Comparison of ENCODE assay signal across 11 mouse cellular contexts in genomic region chr2:91077957-91078313, GRCm38 (mm10). TPM values are rescaled to one million over a fixed set of nuclear protein-coding genes. Genes with fewer than 3 reads are reported as not detected.
DNase-seq lines count a peak whose midpoint lies in the region; ATAC-seq and TF ChIP-seq lines count a peak whose summit lies in the region.
"Had no signal": no experiment of that assay in that cellular context is flagged by ENCODE, and none has a peak within 500 bp of the region (broad histone marks: within the 10 kb centered on the region; RNA-seq: fewer than 3 reads in every experiment).

No protein-coding gene starts in this region.

- 16% methylated on average over 12 of the region's 12 CpGs for WGBS in lung, embryonic 15.5 days
- 16% methylated on average over 12 of the region's 12 CpGs for WGBS in forebrain, embryonic 13.5 days
- WGBS in limb, embryonic 13.5 days: 10% methylated on average over 12 of the region's 12 CpGs
- WGBS in small intestine, adult 2 months: 22% methylated on average over 12 of the region's 12 CpGs

- H3K9ac ChIP-seq in lung, embryonic 15.5 days: peak overlapping the region; percentile 57; the same call in 1 of the 2 replicates
- peak overlapping the region; percentile 73 for H3K9ac ChIP-seq in forebrain, embryonic 13.5 days
- H3K9ac ChIP-seq in limb, embryonic 13.5 days: no peak overlapping the region

- no peaks in the 10 kb centered on the region for H3K9me3 ChIP-seq in lung, embryonic 15.5 days
- H3K9me3 ChIP-seq in forebrain, embryonic 13.5 days (replicated peaks): no peaks in the 10 kb centered on the region
- no peaks in the 10 kb centered on the region for H3K9me3 ChIP-seq in limb, embryonic 13.5 days
- H3K9me3 ChIP-seq: megakaryocyte, embryonic 14.5 days had no signal

- H3K4me1 ChIP-seq in lung, embryonic 15.5 days: peaks cover 9% of the 10 kb centered on the region
- H3K4me1 ChIP-seq in forebrain, embryonic 13.5 days: peaks cover 14% of the 10 kb centered on the region
- peaks cover 6% of the 10 kb centered on the region; the same call in 1 of the 2 replicates for H3K4me1 ChIP-seq in limb, embryonic 13.5 days
- peaks cover 7% of the 10 kb centered on the region; the same call in 1 of the 2 replicates for H3K4me1 ChIP-seq in small intestine, adult 2 months (ENCODE audit: control insufficient read depth, insufficient read depth, insufficient read length, low read length)

- TF ChIP-seq POLR2A in small intestine, adult 2 months (IDR thresholded peaks at IDR 0.05; ENCODE audit: low read depth, low read length): no peak

- H3K27me3 ChIP-seq in lung, embryonic 15.5 days: no peaks in the 10 kb centered on the region
- H3K27me3 ChIP-seq in forebrain, embryonic 13.5 days: 0 out of 2 replicates have a peak, but pooled peaks cover 5% of the 10 kb centered on the region
- H3K27me3 ChIP-seq in limb, embryonic 13.5 days: no peaks in the 10 kb centered on the region
- no peaks in the 10 kb centered on the region for H3K27me3 ChIP-seq in small intestine, adult 2 months (ENCODE audit: control insufficient read depth, insufficient read depth, low read length)
- H3K27me3 ChIP-seq: megakaryocyte, embryonic 14.5 days had no signal

- H3K27ac ChIP-seq in lung, embryonic 15.5 days: no peak overlapping the region
- H3K27ac ChIP-seq in forebrain, embryonic 13.5 days: no peak overlapping the region
- no peak overlapping the region; the same call in 1 of the 2 replicates for H3K27ac ChIP-seq in limb, embryonic 13.5 days
- H3K27ac ChIP-seq in small intestine, adult 2 months (ENCODE audit: insufficient read depth, low read depth, low read length): no peak overlapping the region

- H3K4me2 ChIP-seq in lung, embryonic 15.5 days: peak overlapping the region; percentile 94
- H3K4me2 ChIP-seq in forebrain, embryonic 13.5 days: peak overlapping the region; percentile 87
- peak overlapping the region; percentile 92 for H3K4me2 ChIP-seq in limb, embryonic 13.5 days (replicated peaks)

- ATAC-seq in lung, embryonic 15.5 days (ENCODE audit: borderline replicate concordance, extremely low read depth, low FRiP score, low TSS enrichment): no peak
- no peak for ATAC-seq in forebrain, embryonic 13.5 days
- ATAC-seq in limb, embryonic 13.5 days (ENCODE audit: low FRiP score, low read depth): no peak

- DNase-seq in lung, postnatal 14 days: no peak
- DNase-seq in cerebellum, adult 9-11 months: no peak
- no peak for DNase-seq in left cerebral cortex, postnatal 36 days (ENCODE audit: low spot score in 2 of 2)
- no peak for DNase-seq in ovary, adult 18-20 months (ENCODE audit: low spot score)
- DNase-seq: kidney, adult 18-20 months; thymus, adult 18-20 months had no signal

- intact Hi-C loops in left cerebral cortex, postnatal 36 days (cut with DNase I): no loop called here

- H3K4me3 ChIP-seq in lung, embryonic 15.5 days: peak overlapping the region; percentile 50
- peak overlapping the region; percentile 49 for H3K4me3 ChIP-seq in forebrain, embryonic 13.5 days
- H3K4me3 ChIP-seq in limb, embryonic 13.5 days: peak overlapping the region; percentile 57
- H3K4me3 ChIP-seq in small intestine, adult 2 months (ENCODE audit: low read depth, low read length): peak overlapping the region; percentile 46; the same call in 1 of the 2 replicates

- no peaks in the 10 kb centered on the region for H3K36me3 ChIP-seq in lung, embryonic 15.5 days
- no peaks in the 10 kb centered on the region for H3K36me3 ChIP-seq in forebrain, embryonic 13.5 days (ENCODE audit: poor library complexity, severe bottlenecking)
- no peaks in the 10 kb centered on the region for H3K36me3 ChIP-seq in limb, embryonic 13.5 days
- no peaks in the 10 kb centered on the region for H3K36me3 ChIP-seq in small intestine, adult 2 months (ENCODE audit: control insufficient read depth, insufficient read depth, low read length)

- TF ChIP-seq CTCF in small intestine, adult 2 months (IDR thresholded peaks at IDR 0.05; ENCODE audit: extremely low read depth, insufficient read length, insufficient replicate concordance, low read depth, low read length): no peak

RNA-seq across cellular contexts. Expression of gene Spi1, which starts 4.3 kb away (rescaled TPM):
- 6.9 and 8.7 TPM in 2 replicates for polyA plus RNA-seq in lung, embryonic 15.5 days (2015; fragmentation: Nextera tagmentation; extraction: Ambion mirVana)
- polyA plus RNA-seq in forebrain, embryonic 13.5 days (2015; fragmentation: Nextera tagmentation; extraction: Ambion mirVana): 2.5 and 2.8 TPM in 2 replicates
- 4.6 and 6.0 TPM in 2 replicates for polyA plus RNA-seq in limb, embryonic 13.5 days (2015; fragmentation: Nextera tagmentation; extraction: Ambion mirVana)
- 20.3 and 28.8 TPM in 2 replicates for polyA plus RNA-seq in small intestine, adult 2 months (2012; rRNA removed)
- total RNA-seq in left cerebral cortex, postnatal 36 days (2021): 1 to 10 TPM; 4.1 to 5.5 TPM

RNA-seq across cellular contexts. Expression of gene Slc39a13, which starts 7.7 kb away (rescaled TPM):
- 34.6 and 40.2 TPM in 2 replicates for polyA plus RNA-seq in lung, embryonic 15.5 days (2015; fragmentation: Nextera tagmentation; extraction: Ambion mirVana)
- 19.7 and 21.0 TPM in 2 replicates for polyA plus RNA-seq in forebrain, embryonic 13.5 days (2015; fragmentation: Nextera tagmentation; extraction: Ambion mirVana)
- 59.9 and 67.5 TPM in 2 replicates for polyA plus RNA-seq in limb, embryonic 13.5 days (2015; fragmentation: Nextera tagmentation; extraction: Ambion mirVana)
- polyA plus RNA-seq in small intestine, adult 2 months (2012; rRNA removed): 16.9 and 17.8 TPM in 2 replicates
- 10 to 100 TPM; 27.6 to 36.6 TPM for total RNA-seq in left cerebral cortex, postnatal 36 days (2021)

RNA-seq across cellular contexts. Expression of gene Psmc3, which starts 24.1 kb away (rescaled TPM):
- polyA plus RNA-seq in lung, embryonic 15.5 days (2015; fragmentation: Nextera tagmentation; extraction: Ambion mirVana): 254 and 278 TPM in 2 replicates
- polyA plus RNA-seq in forebrain, embryonic 13.5 days (2015; fragmentation: Nextera tagmentation; extraction: Ambion mirVana): 276 and 277 TPM in 2 replicates
- 316 and 328 TPM in 2 replicates for polyA plus RNA-seq in limb, embryonic 13.5 days (2015; fragmentation: Nextera tagmentation; extraction: Ambion mirVana)
- polyA plus RNA-seq in small intestine, adult 2 months (2012; rRNA removed): 41.9 and 79.4 TPM in 2 replicates
- 100 to 1,000 TPM; 206 to 234 TPM for total RNA-seq in left cerebral cortex, postnatal 36 days (2021)

RNA-seq across cellular contexts. Expression of gene Mybpc3, which starts 40.0 kb away (rescaled TPM):
- polyA plus RNA-seq in lung, embryonic 15.5 days (2015; fragmentation: Nextera tagmentation; extraction: Ambion mirVana): 18.8 and 22.3 TPM in 2 replicates
- polyA plus RNA-seq in forebrain, embryonic 13.5 days (2015; fragmentation: Nextera tagmentation; extraction: Ambion mirVana): 0.23 TPM in 1 of 2 replicates, not detected in the other
- polyA plus RNA-seq in limb, embryonic 13.5 days (2015; fragmentation: Nextera tagmentation; extraction: Ambion mirVana): not detected in 2 replicates
- 0.04 and 0.05 TPM in 2 replicates for polyA plus RNA-seq in small intestine, adult 2 months (2012; rRNA removed)
- under 1 TPM; 0.41 to 0.81 TPM for total RNA-seq in left cerebral cortex, postnatal 36 days (2021)

RNA-seq across cellular contexts. Expression of gene Rapsn, which starts 42.5 kb away (rescaled TPM):
- 0.91 and 1.9 TPM in 2 replicates for polyA plus RNA-seq in lung, embryonic 15.5 days (2015; fragmentation: Nextera tagmentation; extraction: Ambion mirVana)
- 0.72 and 1.8 TPM in 2 replicates for polyA plus RNA-seq in forebrain, embryonic 13.5 days (2015; fragmentation: Nextera tagmentation; extraction: Ambion mirVana)
- polyA plus RNA-seq in limb, embryonic 13.5 days (2015; fragmentation: Nextera tagmentation; extraction: Ambion mirVana): 18.3 and 19.2 TPM in 2 replicates
- polyA plus RNA-seq in small intestine, adult 2 months (2012; rRNA removed): 0.32 and 0.51 TPM in 2 replicates
- total RNA-seq in left cerebral cortex, postnatal 36 days (2021): under 1 TPM; 0.47 to 0.54 TPM
